Mouse (Mus musculus) G1E (cell line): ENCODE data around the gene Aass.
"Not testable (repeated sequence)": the region's sequence is repeated elsewhere in the genome, so short reads cannot be mapped to it uniquely, and the experiment has no call there.

Experiments used
- CTCF ChIP-seq: IDR thresholded peaks from 2 replicates; pipeline ENCODE4 v1.5.1; 2012; ENCODE audit warnings: low read depth, low read length, inconsistent platforms, mixed read lengths
- GATA1 ChIP-seq: IDR thresholded peaks from 2 replicates; pipeline ENCODE4 v1.6.1; 2012; ENCODE audit warnings: borderline replicate concordance, low read length, inconsistent platforms, mixed read lengths
- POLR2AphosphoS5 ChIP-seq: IDR thresholded peaks from 2 replicates; pipeline ENCODE4 v1.6.1; 2012; ENCODE audit warnings: low read depth, low read length, inconsistent platforms; ENCODE audit not compliant: insufficient replicate concordance

GRCm38 (mm10) chr6:23156357-23156756, 23.6 kb upstream of the Aass start:
- TF ChIP-seq CTCF, GATA1, POLR2AphosphoS5: not testable (repeated sequence)
